Mouse (Mus musculus): ENCODE results near the gene Rnasek.

DNA sequence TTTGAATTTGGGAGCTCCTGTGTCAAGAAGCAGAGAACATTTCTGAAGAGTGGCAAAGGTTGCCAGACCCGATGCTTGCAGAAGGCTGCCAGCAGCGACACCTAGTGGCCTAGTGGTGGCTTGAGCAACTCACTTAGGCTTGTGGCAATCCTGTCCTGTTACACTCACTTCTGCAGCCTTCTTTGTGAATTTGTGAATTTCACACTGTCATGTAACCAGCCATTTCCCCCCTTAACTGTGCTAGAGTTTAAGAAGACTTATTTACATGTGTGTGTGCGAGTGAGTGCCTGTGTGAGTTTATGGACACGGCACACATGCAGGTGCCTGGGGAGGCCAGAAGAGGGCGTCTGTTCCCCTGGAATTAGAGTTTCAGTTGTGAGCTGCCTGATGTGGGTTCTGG, 38.0 kb downstream of the Rnasek start:
- no peak for TF ChIP-seq POLR2A (IDR thresholded peaks at IDR 0.05; ENCODE audit: extremely low read depth, insufficient read depth, low read length)
- peak; percentile 94 for TF ChIP-seq CTCF (IDR thresholded peaks at IDR 0.05; ENCODE audit: low read depth, low read length)
